Mouse (Mus musculus) liver, adult 2 months (tissue): Measurements from ENCODE around the gene Lbh.

Source experiments
- CTCF ChIP-seq: fragments of 200-500 bp; IDR thresholded peaks from 2 replicates; pipeline ENCODE4 v1.5.1; 2011; ENCODE audit warnings: low read depth, low read length, control low read depth
- POLR2A ChIP-seq: fragments of 200-500 bp; IDR thresholded peaks from 2 replicates; pipeline ENCODE4 v1.6.1; 2011; ENCODE audit warnings: low read length, control low read depth; ENCODE audit not compliant: insufficient read depth; ENCODE audit errors: extremely low read depth

- no peak for TF ChIP-seq CTCF
- no peak for TF ChIP-seq POLR2A
These were observed 19.3 kb upstream of the Lbh start for GRCm38 (mm10) chr17:72898775-72899174.
